Mouse (Mus musculus): ENCODE results near the gene Styk1.

The Styk1 gene

GRCm38 (mm10) chr6:131353352-131353919, at the start of gene Styk1:
Gene Styk1, minus strand, starts transcription at chr6:131353597.
- peak; percentile 78 to 82 for DNase-seq

GRCm38 (mm10) chr6:131403036-131403435, 49.6 kb upstream of the Styk1 start:
- DNase-seq, result peak in 1 of 2 experiments; percentile 19

- no peak for DNase-seq
Observed at GRCm38 (mm10) chr6:131402606-131403005, 49.2 kb upstream of the Styk1 start.

- no peak for DNase-seq
Observed at GRCm38 (mm10) chr6:131401259-131401658, 47.9 kb upstream of the Styk1 start.

- DNase-seq, result no peak
Observed at GRCm38 (mm10) chr6:131396650-131397049, 43.3 kb upstream of the Styk1 start.

GRCm38 (mm10) chr6:131393873-131394660, 40.7 kb upstream of the Styk1 start:
- no peak for DNase-seq

- DNase-seq, result peak; percentile 91 to 94
Observed at GRCm38 (mm10) chr6:131388040-131389021, 34.9 kb upstream of the Styk1 start, which contains the start of gene Ybx3. Gene Ybx3, minus strand, starts transcription at chr6:131388476.

GRCm38 (mm10) chr6:131387221-131388039, 34.0 kb upstream of the Styk1 start:
- DNase-seq, result peak; percentile 39 to 70

GRCm38 (mm10) chr6:131386416-131387019, 33.1 kb upstream of the Styk1 start:
- DNase-seq, result no peak

- DNase-seq, result no peak
Observed at GRCm38 (mm10) chr6:131385469-131385868, 32.1 kb upstream of the Styk1 start.

GRCm38 (mm10) chr6:131383713-131384330, 30.4 kb upstream of the Styk1 start:
- no peak for DNase-seq

- peak in 1 of 2 experiments; percentile 34 for DNase-seq
Observed at GRCm38 (mm10) chr6:131382984-131383337, 29.6 kb upstream of the Styk1 start.

GRCm38 (mm10) chr6:131382232-131382983, 29.0 kb upstream of the Styk1 start:
- peak; percentile 53 to 74 for DNase-seq

GRCm38 (mm10) chr6:131378858-131379428, 25.5 kb upstream of the Styk1 start:
- DNase-seq, result no peak

- no peak for DNase-seq
Observed at GRCm38 (mm10) chr6:131377378-131377777, 24.0 kb upstream of the Styk1 start.

GRCm38 (mm10) chr6:131374594-131375340, 21.4 kb upstream of the Styk1 start:
- no peak for DNase-seq

- no peak for DNase-seq
Observed at GRCm38 (mm10) chr6:131373160-131373559, 19.8 kb upstream of the Styk1 start.

- DNase-seq, result no peak
Observed at GRCm38 (mm10) chr6:131370767-131371166, 17.4 kb upstream of the Styk1 start.
